Mouse (Mus musculus): ENCODE data around the gene Gm45623.

GRCm38 (mm10) chr13:56770136-56770578 lies 16.5 kb upstream of the Gm45623 start:
- TF ChIP-seq EP300 (IDR thresholded peaks at IDR 0.05; ENCODE audit: low read depth), result no peak
- no peak for TF ChIP-seq CTCF (IDR thresholded peaks at IDR 0.05; ENCODE audit: low read depth)

Data from liver, postnatal 0 days (tissue).